Mouse (Mus musculus): ENCODE data around the gene Shisa4.

- TF ChIP-seq CTCF (IDR thresholded peaks at IDR 0.05; ENCODE audit: low read depth, low read length) (no peak), POLR2A (IDR thresholded peaks at IDR 0.05; ENCODE audit: extremely low read depth, insufficient read depth, low read length) (no peak)
These were observed 1.8 kb downstream of the Shisa4 start for GRCm38 (mm10) chr1:135373171-135373677.
